Mouse (Mus musculus) layer of hippocampus, postnatal 25 days (tissue): ENCODE measurements at regions not wholly inside any gene's neighbourhood (a gene's known extent, or its start where the extent isn't known, plus 50 kb on each side); places are given as distances from the start of the nearest gene placed in this dataset.

Experiments
- DNase-seq, 2 experiments: peaks; one replicate each; pipeline ENCODE4 v3.0.0; 2022; ENCODE audit warnings: mixed read lengths in 2 of 2, low spot score in 1 of 2; ENCODE audit errors: extremely low spot score in 1 of 2

DNA sequence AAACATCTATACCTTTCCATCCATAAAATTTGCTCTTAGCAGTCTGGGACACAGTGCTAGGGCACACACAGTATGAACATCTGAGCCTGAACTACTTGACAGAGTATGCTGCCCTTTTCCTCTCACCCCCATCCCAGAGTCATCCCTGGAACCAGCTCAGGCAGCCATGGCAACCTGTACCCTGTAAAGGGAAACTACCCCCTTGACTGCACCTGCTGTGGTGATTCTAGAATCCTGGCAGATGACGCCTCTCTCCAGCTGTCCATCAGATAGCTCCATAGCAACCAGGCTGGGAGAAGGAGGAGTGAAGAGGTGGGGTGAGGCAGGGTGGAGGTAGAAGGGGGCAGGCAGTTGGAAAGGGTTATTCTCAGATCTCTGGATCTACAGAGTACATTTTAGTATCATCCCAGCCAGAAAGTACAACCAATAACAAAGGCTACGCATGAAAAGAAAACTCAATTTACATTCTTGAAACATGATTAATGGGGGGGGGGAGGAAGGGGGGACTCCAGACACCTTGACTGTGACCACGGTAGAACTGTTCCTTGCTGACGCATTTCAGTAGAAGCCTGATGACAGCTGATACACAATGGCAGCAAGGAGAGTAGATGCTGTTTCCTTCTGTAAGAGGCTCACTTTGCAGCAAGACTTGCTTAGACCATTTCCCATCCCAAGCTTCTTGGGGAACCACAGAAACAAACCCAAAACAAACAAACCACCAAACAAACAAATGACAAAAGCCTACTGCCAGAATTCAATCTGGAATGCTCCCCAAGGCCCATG, 97.2 kb upstream of the Rreb1 start:
- DNase-seq, result peak in 1 of 2 experiments; percentile 20

- no peak for DNase-seq
Observed at GRCm38 (mm10) chr13:37683045-37683679, 95.0 kb upstream of the Rreb1 start.

- DNase-seq, result no peak
Observed at GRCm38 (mm10) chr13:37685617-37686016, 92.6 kb upstream of the Rreb1 start.

DNA sequence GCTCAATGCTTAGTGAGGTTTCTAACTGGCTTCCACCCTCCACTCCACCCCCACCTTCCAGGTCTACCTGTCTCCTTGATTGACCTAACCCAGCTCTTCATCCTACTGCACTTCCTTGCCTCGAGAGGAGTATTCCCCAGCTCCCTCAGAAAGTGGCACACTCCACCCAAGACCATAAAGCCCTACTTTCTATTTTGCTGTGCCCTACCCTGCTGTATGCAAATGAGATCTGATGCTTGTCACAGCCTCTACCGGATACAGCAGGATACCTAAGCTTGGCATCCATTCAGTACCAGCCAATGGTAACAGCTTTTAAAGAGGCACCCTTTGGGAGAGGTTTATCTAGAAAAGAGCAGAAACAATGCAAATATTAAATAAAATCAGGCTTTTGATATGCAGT, 92.1 kb upstream of the Rreb1 start:
- DNase-seq, result no peak

DNA sequence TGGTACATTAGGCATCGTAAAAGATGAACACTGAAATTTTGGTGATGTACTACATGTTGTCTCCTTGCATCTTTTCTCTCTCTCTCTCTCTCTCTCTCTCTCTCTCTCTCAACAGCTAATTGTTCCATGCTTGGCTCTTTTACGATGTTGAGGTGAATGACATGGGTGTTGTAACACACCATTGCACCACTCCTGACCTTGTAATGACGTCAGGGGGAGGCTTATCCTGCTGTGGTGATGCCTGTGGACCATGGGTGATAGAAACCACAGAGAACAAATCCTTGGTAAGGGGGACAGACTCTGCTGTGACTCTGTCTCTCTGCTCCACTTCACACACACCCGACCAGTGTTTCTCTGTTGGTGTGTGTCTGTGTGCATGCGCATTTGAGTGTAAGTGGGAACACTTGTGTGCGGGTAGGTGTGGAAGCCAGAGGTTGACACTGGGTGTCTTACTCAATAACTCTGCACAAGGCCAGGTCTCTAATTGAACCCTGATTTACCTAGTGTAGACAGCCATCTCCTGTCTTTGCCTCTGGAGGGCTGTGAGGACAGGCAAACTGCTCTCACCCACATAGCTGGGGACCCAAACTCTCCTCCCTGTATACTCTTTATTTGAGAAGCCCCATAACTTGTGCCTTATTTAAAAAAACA, 88.9 kb upstream of the Rreb1 start:
- no peak for DNase-seq

- no peak for DNase-seq
Observed at GRCm38 (mm10) chr13:37691855-37692445, 86.2 kb upstream of the Rreb1 start.

- DNase-seq, result no peak
Observed at GRCm38 (mm10) chr13:37693617-37694016, 84.6 kb upstream of the Rreb1 start.

DNA sequence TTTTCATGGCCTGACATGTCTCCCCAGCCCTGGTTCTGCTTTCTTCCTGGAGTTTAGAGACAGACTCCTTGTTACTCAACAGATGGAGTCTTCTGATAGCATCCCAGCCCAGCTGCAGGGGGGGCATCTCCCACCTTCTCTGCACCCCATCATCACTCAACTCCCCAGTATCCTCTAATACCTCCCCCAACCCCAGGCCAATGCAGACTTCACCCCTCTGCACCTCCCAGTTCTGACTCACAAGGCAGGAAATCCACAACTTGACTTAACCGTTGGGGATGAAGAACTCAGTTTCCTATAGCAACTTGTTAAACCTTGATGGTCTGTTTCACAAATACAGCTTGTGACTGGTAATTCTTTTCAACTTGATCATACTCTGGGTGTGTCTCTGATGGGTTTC, 73.7 kb upstream of the Rreb1 start:
- DNase-seq, result no peak

- no peak for DNase-seq
Observed at GRCm38 (mm10) chr13:37705482-37705881, 72.7 kb upstream of the Rreb1 start.

DNA sequence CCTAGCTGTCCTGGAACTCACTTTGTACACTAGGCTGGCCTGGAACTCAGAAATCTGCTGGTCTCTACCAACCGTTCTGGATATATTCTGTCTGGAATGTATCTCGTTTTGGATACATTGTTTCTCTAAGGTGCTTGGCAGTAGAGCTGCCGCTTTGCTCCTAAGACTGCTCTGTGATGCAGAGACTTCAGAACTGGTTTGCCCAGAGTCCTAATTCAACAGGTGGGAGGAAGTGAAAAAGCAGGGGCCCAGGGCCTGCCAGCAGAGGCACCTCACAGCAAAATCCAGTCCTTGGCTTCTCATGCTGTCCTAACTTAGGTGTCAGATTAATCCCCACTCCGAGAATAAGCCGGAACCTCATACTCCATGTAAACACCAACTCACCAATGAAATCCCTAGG, 67.3 kb upstream of the Rreb1 start:
- no peak for DNase-seq

DNA sequence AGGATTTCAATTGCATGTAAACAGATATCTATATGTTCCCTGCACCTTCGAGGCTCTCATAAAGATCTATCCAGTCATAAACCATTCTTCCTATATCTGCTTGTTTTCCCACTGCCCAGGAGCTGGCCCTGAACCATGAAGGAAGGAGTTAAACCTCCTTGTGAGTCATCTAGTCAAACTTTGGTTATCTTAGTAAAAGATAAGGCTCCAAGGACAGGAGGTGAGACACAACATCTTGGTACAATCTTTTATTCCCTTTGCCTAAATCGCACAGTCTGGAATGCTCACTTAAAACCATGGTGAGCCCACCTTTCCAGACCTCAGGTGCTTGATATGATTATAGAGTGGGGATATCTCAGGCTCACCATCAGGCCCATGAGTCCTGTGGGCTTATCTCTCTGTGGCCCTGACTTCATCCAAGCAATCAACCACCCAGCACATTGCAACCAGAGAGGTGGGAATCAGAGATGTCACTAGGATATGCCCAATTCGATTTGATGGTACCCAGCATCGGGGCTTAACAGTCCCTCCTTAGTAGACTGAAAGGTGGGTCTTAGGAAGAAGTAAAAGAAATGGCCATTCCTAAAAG, 65.2 kb upstream of the Rreb1 start:
- DNase-seq, result no peak

DNA sequence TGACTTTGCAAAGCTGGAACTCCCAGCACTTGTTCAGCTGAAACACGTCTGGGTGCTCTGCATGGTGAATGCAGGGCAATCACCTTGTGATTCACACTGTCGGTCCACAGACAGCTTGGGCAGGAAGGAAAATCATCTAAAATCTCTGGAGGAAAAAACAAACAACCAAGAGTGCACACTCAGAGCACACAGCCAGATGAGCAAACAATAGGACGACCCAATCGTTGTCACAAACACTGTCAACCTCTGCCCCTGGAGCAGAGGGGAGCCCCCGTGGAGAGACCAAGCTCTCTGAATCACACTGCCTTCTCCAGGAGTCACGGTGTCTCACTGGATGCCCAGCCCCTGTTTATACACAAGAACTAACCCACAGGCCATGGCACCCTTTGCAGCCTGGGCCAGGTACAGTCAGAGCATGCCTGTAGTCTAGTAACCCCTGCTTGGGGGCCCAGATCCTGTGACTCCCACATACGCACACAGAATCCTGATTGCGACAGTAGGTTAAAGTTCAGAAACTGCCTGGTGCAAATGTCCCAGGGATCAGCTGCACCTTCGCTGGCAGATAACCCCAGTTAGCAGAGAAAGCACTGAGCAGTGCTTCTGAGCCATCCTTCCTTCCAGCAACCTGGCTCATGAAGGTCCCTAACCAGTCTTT, 63.0 kb upstream of the Rreb1 start:
- no peak for DNase-seq

DNA sequence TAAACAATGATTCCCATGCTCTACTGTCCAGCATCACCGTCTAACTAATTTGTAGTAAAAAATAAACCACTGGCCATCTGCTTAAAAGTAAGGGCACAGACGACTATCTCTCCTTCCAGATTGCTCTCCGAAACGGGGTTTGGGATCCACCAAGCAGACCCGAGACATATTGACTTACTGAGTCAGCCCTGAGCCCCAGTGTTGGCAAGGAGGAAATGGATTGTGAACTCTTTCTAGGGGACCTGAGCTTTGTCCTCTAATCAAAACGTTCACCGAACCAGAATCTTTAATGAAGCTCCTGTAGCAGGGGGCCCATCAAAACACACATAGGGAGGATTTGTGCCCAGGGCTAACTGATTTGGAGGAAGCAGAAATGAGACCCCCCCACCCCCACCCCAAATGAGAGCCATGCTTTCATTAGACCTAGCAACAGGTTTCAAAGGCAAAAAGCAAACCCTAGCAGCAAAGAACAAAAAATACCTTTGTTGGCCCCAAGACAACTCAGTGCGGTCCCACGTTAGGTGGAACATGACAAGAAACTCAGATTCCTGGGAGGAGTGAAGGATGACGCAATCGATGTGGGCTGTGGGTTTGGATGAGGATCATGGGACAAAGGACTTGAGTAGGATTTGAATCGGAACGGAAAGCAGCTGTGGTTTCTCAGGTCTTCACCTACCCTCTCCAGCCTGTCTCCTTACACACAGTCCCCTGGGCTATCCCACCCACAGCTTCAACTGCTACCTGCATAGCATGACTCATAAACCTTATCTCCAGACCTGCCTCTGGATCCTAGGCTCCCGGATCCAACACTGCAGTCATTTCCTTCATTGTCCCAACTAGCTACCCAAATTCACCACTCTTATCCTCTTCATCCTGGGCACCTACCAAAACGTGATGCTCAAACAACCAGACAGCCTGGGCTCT, 62.2 kb upstream of the Rreb1 start:
- no peak for DNase-seq

DNA sequence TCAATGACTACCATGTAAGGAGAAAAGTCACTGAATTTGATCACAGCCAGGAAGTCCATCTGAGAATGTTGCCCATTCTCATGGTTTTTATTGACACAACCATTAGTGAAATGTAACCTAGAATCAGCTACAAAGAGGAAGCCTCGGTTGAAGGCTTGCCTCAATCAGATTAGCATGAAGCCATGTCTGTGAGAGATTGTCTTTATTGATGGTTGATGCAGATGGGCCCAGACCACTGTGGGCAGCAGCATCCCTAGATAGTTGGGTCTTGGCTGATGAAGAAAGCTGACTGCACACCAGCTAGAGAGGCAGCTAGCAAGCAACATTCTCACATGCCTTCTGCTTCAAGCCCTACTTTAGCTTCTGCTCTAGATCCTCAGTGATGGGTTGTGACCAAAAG, 60.4 kb upstream of the Rreb1 start:
- DNase-seq, result no peak

GRCm38 (mm10) chr13:37718364-37718763, 59.8 kb upstream of the Rreb1 start:
- DNase-seq, result no peak
